Mouse (Mus musculus) heart, postnatal 0 days (tissue): Measurements from ENCODE around the gene Nacc1. TPM values are rescaled to one million over a fixed set of nuclear protein-coding genes. Genes with fewer than 3 reads are reported as not detected.

Experiments
- ATAC-seq: fragments of 200-750 bp; cut with Nextera tagmentation; 2 replicates; pipeline ENCODE4 v1.8.0; 2017; ENCODE audit warnings: low read depth, moderate number of reproducible peaks, moderate library complexity; ENCODE audit not compliant: insufficient read depth
- DNase-seq: peaks from one replicate; pipeline ENCODE4 v3.0.0-alpha.2; 2016; ENCODE audit warnings: low spot score
- H3K27ac ChIP-seq: fragments of 300-500 bp; sonication (generic); 2 replicates; pipeline ENCODE4 v1.5.1; 2014; ENCODE audit warnings: low read depth, mild to moderate bottlenecking
- H3K27me3 ChIP-seq: fragments of 300-500 bp; sonication (generic); 2 replicates; pipeline ENCODE4 v1.6.1; 2014; ENCODE audit warnings: low read length, mixed read lengths; ENCODE audit not compliant: control insufficient read depth, insufficient read depth
- H3K36me3 ChIP-seq: fragments of 300-500 bp; sonication (generic); replicated peaks from 2 replicates; pipeline ENCODE4 v1.6.1; 2014; ENCODE audit warnings: low read length, mixed read lengths; ENCODE audit not compliant: control insufficient read depth, insufficient read depth
- H3K4me1 ChIP-seq: fragments of 300-500 bp; sonication (generic); 2 replicates; pipeline ENCODE4 v1.6.1; 2014; ENCODE audit warnings: antibody characterized with exemption; ENCODE audit not compliant: control insufficient read depth, insufficient read depth
- H3K4me2 ChIP-seq: fragments of 300-500 bp; sonication (generic); 2 replicates; pipeline ENCODE4 v1.6.1; 2014; ENCODE audit warnings: low read depth, mild to moderate bottlenecking, low read length, moderate library complexity
- H3K4me3 ChIP-seq: fragments of 300-500 bp; sonication (generic); 2 replicates; pipeline ENCODE4 v1.5.1; 2014; ENCODE audit warnings: low read depth, low read length
- H3K9ac ChIP-seq: fragments of 300-500 bp; sonication (generic); replicated peaks from 2 replicates; pipeline ENCODE4 v1.6.1; 2014; ENCODE audit warnings: low read depth, low read length, mixed read lengths
- H3K9me3 ChIP-seq: fragments of 300-500 bp; sonication (generic); replicated peaks from 2 replicates; pipeline ENCODE4 v1.6.1; 2016; ENCODE audit warnings: low read length; ENCODE audit not compliant: control insufficient read depth
- CTCF ChIP-seq: IDR thresholded peaks from 2 replicates; pipeline ENCODE4 v1.5.1; 2016; ENCODE audit warnings: antibody characterized with exemption, control low read depth, low read depth
- EP300 ChIP-seq: IDR thresholded peaks from 2 replicates; pipeline ENCODE4 v1.6.1; 2016; ENCODE audit warnings: antibody characterized with exemption, low read depth
- WGBS: fragments of 180-500 bp; shearing (Covaris S2); extraction: QIAGEN DNeasy Blood & Tissue Kit; methylation state at CpG from one replicate; pipeline ENCODE4 v1.1.7; 2014; 5-methylcytosine and 5-hydroxymethylcytosine counted together
- polyA plus RNA-seq: library from polyadenylated mRNA; unstranded; fragments of >200 nt; fragmentation: Nextera tagmentation; extraction: Ambion mirVana; gene quantifications from 2 replicates; pipeline ENCODE4 v1.2.1, GENCODE M21; 2015
- total RNA-seq: library from RNA; depleted of rRNA; stranded (reverse); fragments of >200 nt; gene quantifications from 2 replicates; pipeline ENCODE4 v1.2.3, GENCODE M21; 2014; ENCODE audit warnings: low replicate concordance

Nacc1 gene
- total and polyA plus RNA-seq, 2 experiments from 2014 or later: 6.9 to 68.0 TPM

DNA sequence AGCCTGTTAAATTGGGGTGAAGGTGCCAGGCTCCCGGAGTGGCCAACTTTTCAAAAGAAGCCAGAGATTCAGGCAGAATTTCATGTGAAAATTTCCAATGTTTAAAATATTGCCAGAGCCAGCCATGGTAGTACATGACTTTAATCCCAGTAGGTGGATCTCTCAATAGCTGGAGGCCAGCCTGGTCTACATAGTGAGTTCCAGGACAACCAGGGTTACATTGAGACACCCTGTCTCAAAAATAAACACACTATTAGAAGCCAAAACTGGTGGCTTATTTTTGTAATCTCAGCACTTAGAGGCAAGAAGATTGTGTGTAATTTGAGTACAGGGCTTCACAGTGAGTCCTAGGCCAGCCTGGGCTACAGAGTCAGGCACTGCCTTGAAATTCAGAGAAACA lies 22.3 kb upstream of the Nacc1 start:
- Histone ChIP-seq H3K27me3 (peaks cover 36% of the 10 kb centered on the region), H3K4me3 (no peak overlapping the region), H3K9ac (no peak overlapping the region), H3K4me2 (no peak overlapping the region), H3K27ac (no peak overlapping the region), H3K4me1 (0 out of 2 replicates have a peak, but pooled peaks cover 4% of the 10 kb centered on the region), H3K9me3 (no peaks in the 10 kb centered on the region), H3K36me3 (no peaks in the 10 kb centered on the region; the same call in none of the 2 replicates)
- 100% methylated on average over 1 of the region's 1 CpGs for WGBS
- ATAC-seq: no peak
- no peak for TF ChIP-seq EP300
- no peak for TF ChIP-seq CTCF
- DNase-seq: no peak

DNA sequence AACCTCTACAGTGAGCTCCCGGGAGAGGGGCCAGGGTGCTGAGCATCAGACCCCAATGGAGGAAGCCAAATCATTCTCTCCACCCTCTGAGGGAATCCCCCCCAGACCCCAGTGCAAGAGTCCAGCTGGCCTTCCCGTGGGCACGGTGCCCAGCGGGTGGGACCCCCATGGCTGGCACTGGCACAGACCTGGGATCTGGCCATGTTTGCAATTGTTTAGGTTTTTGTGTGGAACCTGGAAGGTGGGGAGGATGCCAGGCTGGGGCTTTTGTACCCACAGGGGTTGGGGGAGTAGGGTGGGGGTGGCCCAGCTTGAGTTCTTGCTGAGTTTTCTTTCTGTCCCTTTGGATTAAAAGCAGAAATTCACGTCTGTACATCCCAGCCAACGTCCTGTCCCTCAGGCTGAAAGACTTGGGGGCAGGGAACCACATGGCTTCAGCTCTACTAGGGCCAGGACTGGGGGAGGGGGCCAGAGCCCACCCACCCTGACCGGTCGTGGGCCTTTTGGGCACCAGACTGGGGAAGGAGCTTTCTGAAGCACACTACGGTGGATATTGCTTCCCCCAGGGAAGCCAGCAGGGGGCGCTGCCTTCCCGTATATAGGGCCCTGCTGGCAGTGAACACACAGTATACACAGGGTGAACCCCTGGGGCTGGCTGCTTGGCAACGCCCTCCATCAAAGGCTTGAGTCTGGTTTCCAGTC lies 21.3 kb upstream of the Nacc1 start:
- Histone ChIP-seq H3K9ac (no peak overlapping the region), H3K9me3 (no peaks in the 10 kb centered on the region), H3K36me3 (no peaks in the 10 kb centered on the region; the same call in none of the 2 replicates), H3K4me3 (no peak overlapping the region), H3K27ac (peak overlapping the region; percentile 46), H3K27me3 (peaks cover 46% of the 10 kb centered on the region), H3K4me1 (0 out of 2 replicates have a peak, but pooled peaks cover 4% of the 10 kb centered on the region), H3K4me2 (no peak overlapping the region)
- TF ChIP-seq EP300 (no peak), CTCF (peak; percentile 94)
- WGBS: 27% methylated on average over 12 of the region's 12 CpGs
- DNase-seq: peak; percentile 83
- peak; percentile 63 for ATAC-seq

DNA sequence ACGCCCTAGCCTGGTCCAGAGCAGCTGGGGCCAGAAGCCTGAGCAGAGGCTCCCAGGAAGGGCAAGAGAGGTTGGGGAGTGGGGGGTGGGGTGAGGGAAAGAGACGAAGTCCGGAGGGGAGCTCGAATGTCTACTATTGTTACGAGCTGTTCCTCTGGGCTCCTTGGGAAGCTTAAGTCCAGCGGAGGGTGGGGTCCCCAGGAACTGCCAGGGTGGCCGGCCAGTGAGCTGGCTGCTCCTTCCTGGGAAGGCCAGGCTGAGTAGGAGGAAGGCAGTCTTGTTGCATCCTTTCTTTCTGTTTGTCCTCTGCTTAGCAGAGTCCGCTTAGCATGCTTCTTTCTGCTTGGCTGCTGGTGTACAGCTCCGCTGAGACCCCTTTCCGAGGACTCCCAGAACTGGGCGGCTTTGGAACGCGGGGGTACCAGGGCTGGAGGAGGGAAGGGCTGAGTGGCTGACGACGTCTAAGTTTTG lies 20.4 kb upstream of the Nacc1 start:
- Histone ChIP-seq H3K36me3 (no peaks in the 10 kb centered on the region; the same call in 1 of the 2 replicates), H3K4me3 (peak overlapping the region; percentile 30; the same call in 1 of the 2 replicates), H3K27me3 (peaks cover 55% of the 10 kb centered on the region), H3K4me2 (peak overlapping the region; percentile 59), H3K9me3 (no peaks in the 10 kb centered on the region), H3K4me1 (0 out of 2 replicates have a peak, but pooled peaks cover 3% of the 10 kb centered on the region), H3K9ac (no peak overlapping the region), H3K27ac (peak overlapping the region; percentile 76)
- WGBS: 38% methylated on average over 15 of the region's 15 CpGs
- ATAC-seq (no peak), DNase-seq (no peak)
- TF ChIP-seq CTCF (no peak), EP300 (no peak)

DNA sequence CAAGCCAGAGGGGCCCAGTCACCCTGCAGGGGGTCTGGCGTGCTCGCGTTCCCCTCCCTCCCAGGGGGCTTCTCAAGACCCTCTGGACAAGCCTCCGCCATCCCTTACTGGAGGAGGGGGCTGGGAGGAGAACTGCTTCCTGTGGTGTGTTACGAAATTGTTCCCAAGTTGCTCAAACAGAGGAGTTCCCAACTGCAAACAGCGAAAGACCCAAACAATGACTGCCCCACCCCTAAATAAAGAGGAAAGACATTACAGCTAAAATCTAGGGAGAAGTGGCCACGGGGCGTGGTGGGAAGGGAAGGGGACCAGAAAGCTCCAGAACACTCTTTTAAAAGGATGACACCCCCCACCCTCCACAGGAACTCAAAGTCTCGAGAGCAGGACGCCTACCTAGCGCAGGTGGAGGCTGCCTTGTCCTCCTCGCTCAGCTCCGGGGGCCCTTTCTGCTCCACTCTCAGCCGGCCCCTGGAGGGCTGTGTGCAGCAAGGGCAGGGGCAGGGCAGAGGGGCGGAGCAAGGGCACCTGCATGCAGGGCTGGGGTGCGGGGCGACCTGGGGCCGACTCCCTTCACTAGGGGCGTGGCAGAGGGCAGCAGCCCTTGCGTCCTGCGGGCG lies 19.7 kb upstream of the Nacc1 start:
- TF ChIP-seq CTCF (no peak), EP300 (no peak)
- 39% methylated on average over 22 of the region's 22 CpGs for WGBS
- H3K9ac ChIP-seq: no peak overlapping the region
- no peaks in the 10 kb centered on the region for H3K9me3 ChIP-seq
- DNase-seq: no peak
- no peak for ATAC-seq
- no peaks in the 10 kb centered on the region for H3K4me1 ChIP-seq
- H3K27ac ChIP-seq: peak overlapping the region; percentile 76
- peak overlapping the region; percentile 59 for H3K4me2 ChIP-seq
- H3K36me3 ChIP-seq: no peaks in the 10 kb centered on the region; the same call in 1 of the 2 replicates
- peak overlapping the region; percentile 30 for H3K4me3 ChIP-seq
- peaks cover 62% of the 10 kb centered on the region for H3K27me3 ChIP-seq

DNA sequence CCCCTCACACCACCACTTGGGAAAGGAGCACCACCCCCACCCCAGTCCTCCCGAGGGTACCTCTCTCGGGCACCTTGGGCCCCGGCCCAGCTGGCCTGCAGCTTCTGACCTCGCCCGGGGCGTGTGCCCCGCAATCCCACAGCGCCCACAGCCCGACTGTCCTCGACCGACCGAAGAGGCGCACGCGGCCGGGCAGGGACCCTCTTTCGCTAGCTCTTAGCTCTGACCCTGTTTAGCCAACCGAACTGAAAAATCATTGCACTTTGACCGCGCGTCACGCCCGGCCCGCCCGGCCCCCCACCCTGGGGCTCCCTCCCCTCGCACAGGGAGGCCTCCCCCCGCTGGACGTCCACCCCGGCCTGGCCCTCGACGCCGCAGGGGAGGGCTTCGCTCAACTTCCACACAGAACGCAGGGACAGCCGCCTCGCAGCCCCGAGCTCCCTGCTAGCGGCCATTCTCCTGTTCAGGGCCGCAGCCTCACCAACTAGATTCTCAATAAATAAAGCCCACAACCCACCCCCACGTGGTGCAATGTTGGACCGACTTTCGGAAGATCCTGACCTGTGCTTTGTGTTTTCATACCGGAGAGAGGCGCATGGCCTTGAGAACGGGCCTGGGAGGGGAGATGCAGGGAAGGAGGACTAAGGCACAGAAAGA lies 19.1 kb upstream of the Nacc1 start:
- no peaks in the 10 kb centered on the region for H3K9me3 ChIP-seq
- H3K27me3 ChIP-seq: peaks cover 67% of the 10 kb centered on the region
- WGBS: 18% methylated on average over 35 of the region's 45 CpGs
- ATAC-seq: peak; percentile 18
- H3K4me2 ChIP-seq: peak overlapping the region; percentile 59
- H3K4me3 ChIP-seq: peak overlapping the region; percentile 30
- H3K4me1 ChIP-seq: 0 out of 2 replicates have a peak, but pooled peaks cover 1% of the 10 kb centered on the region
- peak overlapping the region; percentile 76 for H3K27ac ChIP-seq
- TF ChIP-seq CTCF: no peak
- TF ChIP-seq EP300: no peak
- no peak for DNase-seq
- H3K36me3 ChIP-seq: no peaks in the 10 kb centered on the region; the same call in 1 of the 2 replicates
- H3K9ac ChIP-seq: 0 out of 2 replicates have a peak overlapping the region, but pooled peaks have one; percentile 12
